Mouse (Mus musculus) lung, adult 2 months (tissue): ENCODE measurements at regions not wholly inside any gene's neighbourhood (a gene's known extent, or its start where the extent isn't known, plus 50 kb on each side); places are given as distances from the start of the nearest gene placed in this dataset.

Experiments
- CTCF ChIP-seq: fragments of 200-500 bp; IDR thresholded peaks from 2 replicates; pipeline ENCODE4 v1.5.1; 2011; ENCODE audit warnings: mild to moderate bottlenecking, low read length, control low read depth; ENCODE audit not compliant: insufficient read depth
- POLR2A ChIP-seq: fragments of 200-500 bp; IDR thresholded peaks from 2 replicates; pipeline ENCODE4 v1.6.1; 2011; ENCODE audit warnings: low read depth, mild to moderate bottlenecking, control low read depth, low read length, borderline replicate concordance; ENCODE audit errors: extremely low read depth

- no peak for TF ChIP-seq CTCF
- no peak for TF ChIP-seq POLR2A
These were observed 908.8 kb upstream of the Vwc2 start for GRCm38 (mm10) chr11:10205257-10205656.
